Mouse (Mus musculus) stomach, embryonic 14.5 days (tissue): ENCODE results near the gene Pcca. TPM values are rescaled to one million over a fixed set of nuclear protein-coding genes. Genes with fewer than 3 reads are reported as not detected.

Experiments
- ATAC-seq: fragments of 200-750 bp; cut with Nextera tagmentation; 2 replicates; pipeline ENCODE4 v1.8.0; 2017; ENCODE audit warnings: low read depth, moderate TSS enrichment; ENCODE audit not compliant: insufficient number of reproducible peaks, insufficient read depth, low FRiP score
- H3K27ac ChIP-seq: fragments of 300-500 bp; sonication (generic); 2 replicates; pipeline ENCODE4 v1.5.1; 2014; ENCODE audit warnings: mild to moderate bottlenecking, low read length, moderate library complexity, mixed read lengths
- H3K27me3 ChIP-seq: fragments of 300-500 bp; sonication (generic); 2 replicates; pipeline ENCODE4 v1.6.1; 2014; ENCODE audit warnings: low read length, control low read depth, mixed read lengths; ENCODE audit not compliant: control insufficient read depth, insufficient read depth
- H3K36me3 ChIP-seq: fragments of 300-500 bp; sonication (generic); 2 replicates; pipeline ENCODE4 v1.6.1; 2014; ENCODE audit warnings: mild to moderate bottlenecking, control low read depth, low read length, moderate library complexity, mixed read lengths; ENCODE audit not compliant: control insufficient read depth, insufficient read depth
- H3K4me1 ChIP-seq: fragments of 300-500 bp; sonication (generic); 2 replicates; pipeline ENCODE4 v1.6.1; 2014; ENCODE audit warnings: low read length, control low read depth, mixed read lengths; ENCODE audit not compliant: control insufficient read depth, insufficient read depth
- H3K4me2 ChIP-seq: fragments of 300-500 bp; sonication (generic); replicated peaks from 2 replicates; pipeline ENCODE4 v1.6.1; 2014; ENCODE audit warnings: low read depth, low read length, control low read depth
- H3K4me3 ChIP-seq: fragments of 300-500 bp; sonication (generic); 2 replicates; pipeline ENCODE4 v1.5.1; 2014; ENCODE audit warnings: low read depth, low read length, control low read depth
- H3K9ac ChIP-seq: fragments of 300-500 bp; sonication (generic); replicated peaks from 2 replicates; pipeline ENCODE4 v1.6.1; 2014; ENCODE audit warnings: low read depth, mild to moderate bottlenecking, control low read depth, low read length, moderate library complexity, mixed read lengths
- H3K9me3 ChIP-seq: fragments of 300-500 bp; sonication (generic); 2 replicates; pipeline ENCODE4 v1.6.1; 2016; ENCODE audit warnings: low read depth, low read length, control low read depth; ENCODE audit not compliant: control insufficient read depth
- WGBS: fragments of 180-500 bp; shearing (Covaris S2); extraction: QIAGEN DNeasy Blood & Tissue Kit; methylation state at CpG from one replicate; pipeline ENCODE4 v1.1.7; 2014; 5-methylcytosine and 5-hydroxymethylcytosine counted together
- polyA plus RNA-seq: library from polyadenylated mRNA; unstranded; fragments of >200 nt; fragmentation: Nextera tagmentation; extraction: Ambion mirVana; gene quantifications from 2 replicates; pipeline ENCODE4 v1.2.1, GENCODE M21; 2014

Pcca gene
- polyA plus RNA-seq, 1 experiment from 2014 or later, result 18.7 TPM

DNA sequence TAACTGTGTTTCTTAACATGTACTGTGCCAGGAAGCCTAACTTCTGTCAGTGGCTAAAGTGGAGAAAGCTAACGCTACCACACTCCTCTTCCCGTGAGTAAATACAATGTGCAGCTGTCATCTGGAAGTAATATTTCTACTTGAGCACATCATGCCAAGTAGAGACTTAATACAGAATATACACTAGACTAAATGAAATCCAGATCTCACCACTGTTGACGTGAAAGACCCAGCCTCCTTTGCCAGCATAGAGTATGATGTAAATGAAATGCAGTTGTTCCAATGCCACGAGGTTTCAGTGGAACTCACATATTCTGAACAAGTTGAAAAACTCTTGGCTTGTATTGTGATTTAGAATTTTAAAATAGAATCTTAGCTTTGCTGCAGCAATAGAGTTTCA is 73.3 kb downstream of the Pcca start:
- 66% methylated on average over 4 of the region's 4 CpGs for WGBS
- ATAC-seq, result no peak

DNA sequence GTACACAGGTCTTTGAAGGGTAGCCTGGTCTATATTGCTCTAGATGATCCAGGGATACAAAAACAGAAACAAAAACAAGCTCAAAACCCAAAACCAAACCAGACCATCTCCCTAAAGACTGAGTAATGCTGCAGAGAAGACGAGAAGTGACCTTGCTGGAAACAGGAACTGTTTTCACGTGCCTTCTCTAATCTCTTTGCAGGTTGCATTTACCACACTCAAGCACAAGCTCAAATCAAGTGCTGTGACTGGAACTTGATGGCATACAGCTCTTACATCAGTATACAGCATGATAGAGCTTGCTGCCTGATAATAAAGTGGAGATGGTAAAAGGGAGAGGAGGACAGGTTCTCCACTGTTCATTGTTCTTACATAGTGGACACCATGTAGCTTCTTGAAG is 74.2 kb downstream of the Pcca start:
- no peak overlapping the region for H3K9ac ChIP-seq
- H3K27me3 ChIP-seq, result no peaks in the 10 kb centered on the region
- no peaks in the 10 kb centered on the region for H3K36me3 ChIP-seq
- no peak for ATAC-seq
- WGBS, result 88% methylated on average over 2 of the region's 2 CpGs
- no peak overlapping the region for H3K4me3 ChIP-seq
- H3K9me3 ChIP-seq, result no peaks in the 10 kb centered on the region
- H3K4me1 ChIP-seq, result no peaks in the 10 kb centered on the region
- H3K27ac ChIP-seq, result no peak overlapping the region
- no peak overlapping the region for H3K4me2 ChIP-seq

More for the DNA sequence above, 73.3 kb downstream of the Pcca start:
- no peaks in the 10 kb centered on the region for H3K36me3 ChIP-seq
- no peaks in the 10 kb centered on the region for H3K27me3 ChIP-seq
- no peaks in the 10 kb centered on the region for H3K4me1 ChIP-seq
- H3K4me3 ChIP-seq, result no peak overlapping the region
- no peak overlapping the region for H3K27ac ChIP-seq
- H3K9ac ChIP-seq, result no peak overlapping the region
- no peaks in the 10 kb centered on the region for H3K9me3 ChIP-seq
- H3K4me2 ChIP-seq, result no peak overlapping the region

DNA sequence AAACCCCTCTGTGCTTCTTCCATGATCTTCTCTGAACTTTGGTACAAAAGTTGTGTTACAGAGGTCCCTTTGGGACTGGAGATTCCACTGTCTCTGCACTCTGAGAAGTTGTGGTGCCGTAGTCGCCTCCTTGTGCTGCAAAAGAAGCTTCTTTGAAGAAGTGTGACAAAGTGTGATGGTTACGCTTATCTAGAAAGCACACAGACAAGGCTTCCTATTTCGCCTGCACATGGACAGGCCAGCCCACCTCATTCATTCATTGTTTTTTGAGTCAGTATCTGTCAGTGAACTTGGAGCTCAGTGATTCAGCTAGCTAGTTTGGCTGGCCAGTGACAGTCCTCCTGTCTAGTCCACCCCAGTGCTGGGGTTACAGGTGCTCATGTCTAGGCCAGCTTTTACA is 76.9 kb downstream of the Pcca start:
- no peaks in the 10 kb centered on the region for H3K36me3 ChIP-seq
- no peaks in the 10 kb centered on the region for H3K27me3 ChIP-seq
- WGBS, result 90% methylated on average over 4 of the region's 4 CpGs
- no peak overlapping the region for H3K9ac ChIP-seq
- H3K4me1 ChIP-seq, result no peaks in the 10 kb centered on the region
- no peak overlapping the region for H3K4me2 ChIP-seq
- H3K9me3 ChIP-seq, result no peaks in the 10 kb centered on the region
- H3K27ac ChIP-seq, result no peak overlapping the region
- H3K4me3 ChIP-seq, result no peak overlapping the region
- no peak for ATAC-seq

GRCm38 (mm10) chr14:122612317-122612716 is 78.2 kb downstream of the Pcca start:
- Histone ChIP-seq H3K9ac (no peak overlapping the region), H3K4me2 (no peak overlapping the region), H3K4me3 (no peak overlapping the region), H3K9me3 (no peaks in the 10 kb centered on the region), H3K4me1 (no peaks in the 10 kb centered on the region), H3K27ac (no peak overlapping the region), H3K36me3 (no peaks in the 10 kb centered on the region), H3K27me3 (no peaks in the 10 kb centered on the region)
- no peak for ATAC-seq
- WGBS, result 84% methylated on average over 3 of the region's 3 CpGs

DNA sequence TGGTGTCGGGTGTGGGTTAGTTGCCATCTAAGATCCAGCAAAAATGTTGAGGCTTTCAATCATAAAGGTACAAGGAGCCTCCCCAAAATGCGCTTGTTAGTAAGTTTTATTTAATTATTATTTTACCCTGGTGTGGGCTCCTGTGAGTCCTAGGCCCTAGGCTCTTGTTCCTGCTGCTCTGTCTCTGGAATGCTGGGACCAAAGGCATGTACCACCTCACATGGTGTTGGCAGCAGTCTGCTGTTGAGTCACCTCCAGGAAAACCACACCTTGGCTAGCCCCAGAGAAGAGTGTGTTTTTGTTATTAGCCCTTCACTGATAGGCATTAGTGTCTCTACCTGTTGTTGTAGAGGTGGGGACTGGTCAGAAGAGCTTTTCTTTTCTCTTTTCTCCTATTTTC is 83.5 kb downstream of the Pcca start:
- 96% methylated on average over 2 of the region's 2 CpGs for WGBS
- Histone ChIP-seq H3K4me3 (no peak overlapping the region), H3K27ac (no peak overlapping the region), H3K4me1 (no peaks in the 10 kb centered on the region), H3K36me3 (no peaks in the 10 kb centered on the region), H3K9ac (no peak overlapping the region), H3K27me3 (no peaks in the 10 kb centered on the region), H3K9me3 (no peaks in the 10 kb centered on the region), H3K4me2 (no peak overlapping the region)
- ATAC-seq, result no peak

DNA sequence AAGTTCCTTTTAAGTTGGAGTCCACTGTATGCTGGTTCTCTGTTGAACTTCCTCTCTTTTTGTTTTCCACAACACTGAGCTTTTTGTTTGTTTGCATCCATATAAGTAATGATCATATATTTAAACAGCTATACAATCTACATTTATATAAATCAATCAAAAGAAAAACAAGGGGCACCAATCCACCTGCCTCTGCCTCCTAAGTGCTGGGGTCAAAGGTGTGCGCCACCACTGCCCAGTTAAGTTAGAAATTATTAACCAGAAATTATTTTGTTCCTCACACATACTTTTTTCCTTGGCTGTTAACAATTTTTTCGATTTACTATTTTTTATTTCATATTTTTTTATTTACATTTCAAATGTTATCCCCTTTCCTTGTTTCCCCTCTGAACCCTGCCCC is 99.3 kb downstream of the Pcca start:
- Histone ChIP-seq H3K9me3 (no peaks in the 10 kb centered on the region), H3K4me3 (no peak overlapping the region), H3K27ac (no peak overlapping the region), H3K27me3 (no peaks in the 10 kb centered on the region), H3K36me3 (no peaks in the 10 kb centered on the region), H3K4me2 (no peak overlapping the region), H3K9ac (no peak overlapping the region), H3K4me1 (no peaks in the 10 kb centered on the region)
- 87% methylated on average over 2 of the region's 2 CpGs for WGBS
- ATAC-seq, result no peak

DNA sequence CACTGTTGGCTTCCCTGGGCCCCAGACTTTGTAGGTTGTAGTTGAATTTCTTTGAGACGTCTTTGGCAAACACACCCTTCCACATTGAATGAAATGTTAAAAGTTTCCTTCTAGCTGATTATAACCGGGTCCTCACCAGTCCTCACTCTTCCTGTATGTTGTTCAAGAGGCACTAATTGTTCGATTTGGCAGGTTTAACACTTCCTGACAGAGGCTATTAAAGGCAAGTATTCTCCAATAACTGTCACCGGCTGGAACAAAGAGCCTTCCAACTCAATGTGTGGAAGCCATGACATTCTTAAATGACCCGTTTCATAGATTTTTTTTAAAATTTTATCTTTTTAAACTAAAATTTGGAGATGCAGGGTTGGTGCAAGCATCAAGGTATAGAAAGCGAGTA is 102.5 kb downstream of the Pcca start:
- Histone ChIP-seq H3K9ac (no peak overlapping the region), H3K4me1 (no peaks in the 10 kb centered on the region), H3K36me3 (no peaks in the 10 kb centered on the region), H3K4me3 (no peak overlapping the region), H3K27ac (no peak overlapping the region), H3K27me3 (no peaks in the 10 kb centered on the region), H3K4me2 (no peak overlapping the region), H3K9me3 (no peaks in the 10 kb centered on the region)
- no peak for ATAC-seq
- WGBS, result 68% methylated on average over 6 of the region's 6 CpGs

DNA sequence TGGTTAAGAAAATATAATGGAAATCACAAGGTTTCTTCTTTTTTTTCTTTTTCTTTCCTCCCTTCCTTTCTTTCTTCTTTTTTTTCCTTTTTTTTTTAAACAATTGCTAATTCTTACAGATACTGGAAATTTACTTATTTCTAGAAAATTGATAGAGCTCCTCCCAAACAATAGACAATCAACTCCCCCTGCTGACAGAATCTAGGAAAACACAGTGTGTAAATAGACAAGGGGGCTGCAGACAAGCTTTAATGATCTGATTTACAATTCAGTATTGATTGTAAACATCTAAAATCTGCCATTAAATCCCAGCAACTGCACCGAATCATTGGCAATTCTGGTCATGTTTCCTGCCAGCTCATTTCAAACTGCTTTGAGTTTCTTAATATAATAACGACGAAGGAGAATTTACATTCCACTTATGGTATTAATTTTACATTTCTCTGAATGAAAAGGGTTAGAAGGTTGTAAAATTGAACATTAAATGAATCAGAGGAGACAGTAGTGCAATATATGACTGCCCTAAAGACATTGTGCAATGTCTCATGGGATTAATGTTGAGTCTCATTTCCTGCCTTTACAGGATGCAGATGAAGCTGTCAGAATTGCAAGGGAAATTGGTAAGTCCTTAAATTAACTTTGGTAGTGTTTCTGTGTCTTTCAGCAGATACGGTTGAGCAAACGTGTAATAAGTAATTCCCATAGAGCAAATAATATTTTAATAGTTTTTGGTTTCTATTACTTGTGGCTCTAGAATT is 103.9 kb downstream of the Pcca start:
- no peaks in the 10 kb centered on the region for H3K4me1 ChIP-seq
- no peaks in the 10 kb centered on the region for H3K36me3 ChIP-seq
- no peaks in the 10 kb centered on the region for H3K9me3 ChIP-seq
- no peak overlapping the region for H3K27ac ChIP-seq
- no peak for ATAC-seq
- H3K4me2 ChIP-seq, result no peak overlapping the region
- H3K27me3 ChIP-seq, result no peaks in the 10 kb centered on the region
- no peak overlapping the region for H3K4me3 ChIP-seq
- WGBS, result 71% methylated on average over 5 of the region's 5 CpGs
- no peak overlapping the region for H3K9ac ChIP-seq

DNA sequence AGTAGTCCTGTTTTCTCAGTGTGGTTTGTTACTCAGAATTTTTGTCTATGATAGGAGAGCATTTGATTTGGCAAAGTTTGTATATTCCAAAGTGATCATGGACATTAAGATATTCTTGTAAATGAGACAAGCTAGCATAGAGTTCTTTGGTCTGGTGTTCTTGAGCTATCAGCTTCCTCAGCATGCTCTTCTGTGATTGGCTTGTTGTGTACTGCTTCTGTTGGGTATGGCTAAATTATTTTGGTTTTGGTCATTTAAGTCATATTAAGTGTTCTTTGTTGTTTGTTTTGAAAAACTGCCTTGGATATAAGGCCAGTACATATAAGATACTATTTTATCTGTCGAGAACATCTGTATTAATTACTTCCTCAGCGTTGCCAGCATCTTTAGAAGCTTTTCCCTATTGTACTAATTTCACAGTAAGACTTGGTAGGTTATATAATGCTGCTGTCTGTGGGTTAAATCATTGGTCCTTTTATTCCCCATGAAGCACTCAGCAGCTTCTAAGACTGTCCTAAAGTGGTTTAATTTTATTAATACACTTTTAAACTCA is 105.1 kb downstream of the Pcca start:
- WGBS, result 81% methylated on average over 2 of the region's 2 CpGs
- no peak for ATAC-seq
- Histone ChIP-seq H3K27ac (no peak overlapping the region), H3K4me3 (no peak overlapping the region), H3K9me3 (no peaks in the 10 kb centered on the region), H3K4me2 (no peak overlapping the region), H3K9ac (no peak overlapping the region), H3K27me3 (no peaks in the 10 kb centered on the region), H3K4me1 (no peaks in the 10 kb centered on the region), H3K36me3 (no peaks in the 10 kb centered on the region)
